Mouse (Mus musculus) embryonic fibroblast, embryonic 13.5 days (primary cell): ENCODE data around the gene Edem3.

Source experiments
- CTCF ChIP-seq: IDR thresholded peaks from 2 replicates; pipeline ENCODE4 v1.5.1; 2011; ENCODE audit warnings: mild to moderate bottlenecking, control low read depth, low read length, moderate library complexity, borderline replicate concordance; ENCODE audit not compliant: insufficient read depth
- POLR2A ChIP-seq: IDR thresholded peaks from 2 replicates; pipeline ENCODE4 v1.6.1; 2011; ENCODE audit warnings: low read depth, mild to moderate bottlenecking, control low read depth, low read length, moderate library complexity

DNA sequence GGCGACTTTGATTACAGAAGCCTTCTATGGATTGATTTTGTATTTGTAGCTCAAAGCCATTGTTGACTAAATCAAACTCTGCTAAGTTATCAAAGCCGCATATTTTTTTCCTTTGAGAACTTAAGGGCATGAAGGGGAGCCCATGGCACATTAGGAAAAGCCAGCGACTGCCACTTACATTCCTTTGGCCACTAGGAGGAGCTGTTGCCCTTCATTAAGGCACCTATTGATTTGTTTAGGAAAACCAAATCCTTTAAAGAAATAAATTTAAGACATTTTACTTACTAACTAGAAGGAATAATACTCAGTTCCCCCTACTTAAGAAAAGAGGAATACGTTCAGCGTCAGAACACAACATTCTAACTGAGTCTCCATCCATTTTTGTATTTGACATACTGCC lies 65.3 kb downstream of the Edem3 start:
- TF ChIP-seq CTCF (peak; percentile 19; the same call in 1 of the 2 replicates), POLR2A (no peak)
